Mouse (Mus musculus) CH12.LX (cell line): ENCODE data around the gene Gas2l3. TPM values are rescaled to one million over a fixed set of nuclear protein-coding genes. Genes with fewer than 3 reads are reported as not detected.

Experiments
- DNase-seq: peaks from one replicate; pipeline ENCODE4 v3.0.0-alpha.2; 2013; ENCODE audit errors: extremely low read depth
- H3K27ac ChIP-seq: 2 replicates; pipeline ENCODE4 v1.5.1; 2012; ENCODE audit warnings: low read depth, mild to moderate bottlenecking, control low read depth, moderate library complexity; ENCODE audit not compliant: insufficient read depth
- H3K27me3 ChIP-seq: replicated peaks from 2 replicates; pipeline ENCODE3; 2012; ENCODE audit warnings: inconsistent platforms
- H3K36me3 ChIP-seq, 2 experiments: replicated peaks in 1 of 2; 2 replicates each; pipeline versions ENCODE3 to v1.6.1; 2012; ENCODE audit warnings: inconsistent platforms in 1 of 2, low read length in 1 of 2, mild to moderate bottlenecking in 1 of 2, mixed read lengths in 1 of 2, moderate library complexity in 1 of 2; ENCODE audit not compliant: control insufficient read depth in 1 of 2, insufficient read depth in 1 of 2
- H3K4me1 ChIP-seq, 2 experiments: 2 replicates each; pipeline ENCODE4 v1.6.1; 2012; ENCODE audit warnings: inconsistent platforms in 1 of 2, moderate library complexity in 1 of 2; ENCODE audit not compliant: insufficient read depth in 2 of 2, control insufficient read depth in 1 of 2
- H3K4me2 ChIP-seq: 2 replicates; pipeline ENCODE4 v1.6.1; 2012; ENCODE audit warnings: low read depth, mild to moderate bottlenecking, control low read depth; ENCODE audit not compliant: poor library complexity, insufficient read depth, severe bottlenecking
- H3K4me3 ChIP-seq, 3 experiments: fragments of 150-350 bp in 1 of 3; sonication (generic) in 1 of 3; replicated peaks in 1 of 3; 2 replicates each; pipeline versions ENCODE3 to v1.5.1; 2011 to 2012; ENCODE audit warnings: low read depth in 2 of 3, low read length in 2 of 3, mild to moderate bottlenecking in 2 of 3, moderate library complexity in 2 of 3, control low read depth in 1 of 3, improper control_type of control experiment in 1 of 3, inconsistent platforms in 1 of 3, mixed read lengths in 1 of 3; ENCODE audit not compliant: poor library complexity in 1 of 3
- H3K79me2 ChIP-seq: replicated peaks from 2 replicates; pipeline ENCODE4 v1.6.1; 2012; ENCODE audit warnings: mild to moderate bottlenecking, moderate library complexity; ENCODE audit not compliant: control insufficient read depth, poor library complexity, insufficient read depth, severe bottlenecking; ENCODE audit errors: extremely low read depth
- H3K9ac ChIP-seq: 2 replicates; pipeline ENCODE4 v1.6.1; 2012; ENCODE audit warnings: low read depth, mild to moderate bottlenecking, control low read depth, moderate library complexity; ENCODE audit not compliant: insufficient read depth
- H3K9me3 ChIP-seq: replicated peaks from 2 replicates; pipeline ENCODE3; 2012; ENCODE audit warnings: low read length, inconsistent platforms, mixed read lengths
- BHLHE40 ChIP-seq: IDR thresholded peaks from 2 replicates; pipeline ENCODE4 v1.6.1; 2011; ENCODE audit warnings: mild to moderate bottlenecking, low read depth, low read length, improper control_type of control experiment
- CHD1 ChIP-seq: IDR thresholded peaks from 2 replicates; pipeline ENCODE4 v1.6.1; 2012; ENCODE audit warnings: low read depth, low read length, improper control_type of control experiment, inconsistent platforms
- CHD2 ChIP-seq: IDR thresholded peaks from 2 replicates; pipeline ENCODE4 v1.6.1; 2011; ENCODE audit warnings: low read length, improper control_type of control experiment
- CTCF ChIP-seq, 2 experiments: IDR thresholded peaks in 1 of 2; conservative IDR thresholded peaks in 1 of 2; 2 replicates each; pipeline ENCODE4 v1.5.1; 2011 to 2012; ENCODE audit warnings: low read depth in 2 of 2, low read length in 2 of 2, improper control_type of control experiment in 1 of 2, inconsistent platforms in 1 of 2, mild to moderate bottlenecking in 1 of 2, moderate library complexity in 1 of 2
- E2F4 ChIP-seq: IDR thresholded peaks from 2 replicates; pipeline ENCODE4 v1.6.1; 2011; ENCODE audit warnings: low read depth, low read length, improper control_type of control experiment; ENCODE audit not compliant: insufficient replicate concordance
- EP300 ChIP-seq: IDR thresholded peaks from 2 replicates; pipeline ENCODE4 v1.6.1; 2011; ENCODE audit warnings: low read length, improper control_type of control experiment
- GABPA ChIP-seq: IDR thresholded peaks from 2 replicates; pipeline ENCODE4 v1.6.1; 2012; ENCODE audit warnings: low read depth, low read length, improper control_type of control experiment, inconsistent platforms; ENCODE audit not compliant: insufficient replicate concordance
- IRF4 ChIP-seq: IDR thresholded peaks from 2 replicates; pipeline ENCODE4 v1.6.1; 2014; ENCODE audit warnings: low read depth, mild to moderate bottlenecking, inconsistent platforms, low read length, improper control_type of control experiment
- JUN ChIP-seq: IDR thresholded peaks from 2 replicates; pipeline ENCODE4 v1.6.1; 2011; ENCODE audit warnings: low read depth, mild to moderate bottlenecking, low read length, improper control_type of control experiment, moderate library complexity; ENCODE audit not compliant: insufficient read depth
- JUND ChIP-seq: conservative IDR thresholded peaks from 2 replicates; pipeline ENCODE4 v1.6.1; 2011; ENCODE audit warnings: low read depth, low read length, improper control_type of control experiment
- KAT2A ChIP-seq: IDR thresholded peaks from 2 replicates; pipeline ENCODE4 v1.6.1; 2012; ENCODE audit warnings: low read length, improper control_type of control experiment, inconsistent platforms; ENCODE audit not compliant: insufficient replicate concordance
- MAZ ChIP-seq: IDR thresholded peaks from 2 replicates; pipeline ENCODE4 v1.6.1; 2012; ENCODE audit warnings: low read depth, mild to moderate bottlenecking, inconsistent platforms, low read length, improper control_type of control experiment, moderate library complexity
- MXI1 ChIP-seq: IDR thresholded peaks from 2 replicates; pipeline ENCODE4 v1.6.1; 2011; ENCODE audit warnings: mild to moderate bottlenecking, low read depth, low read length, improper control_type of control experiment
- MYC ChIP-seq: IDR thresholded peaks from 2 replicates; pipeline ENCODE4 v1.6.1; 2011; ENCODE audit warnings: low read depth, mild to moderate bottlenecking, improper control_type of control experiment, low read length
- NRF1 ChIP-seq: IDR thresholded peaks from 2 replicates; pipeline ENCODE4 v1.6.1; 2014; ENCODE audit warnings: low read depth, mild to moderate bottlenecking, inconsistent platforms, low read length, improper control_type of control experiment, moderate library complexity
- PAX5 ChIP-seq: IDR thresholded peaks from 2 replicates; pipeline ENCODE4 v1.6.1; 2012; ENCODE audit warnings: low read length, inconsistent platforms, mixed read lengths
- POLR2AphosphoS2 ChIP-seq: IDR thresholded peaks from 2 replicates; pipeline ENCODE4 v1.6.1; 2011; ENCODE audit warnings: low read depth, low read length, improper control_type of control experiment
- RAD21 ChIP-seq: IDR thresholded peaks from 2 replicates; pipeline ENCODE4 v1.6.1; 2011; ENCODE audit warnings: low read depth, mild to moderate bottlenecking, low read length, improper control_type of control experiment, moderate library complexity
- SMC3 ChIP-seq: IDR thresholded peaks from 2 replicates; pipeline ENCODE4 v1.6.1; 2011; ENCODE audit warnings: low read depth, low read length, improper control_type of control experiment
- TBP ChIP-seq: conservative IDR thresholded peaks from 2 replicates; pipeline ENCODE4 v1.6.1; 2011; ENCODE audit warnings: low read depth, low read length, improper control_type of control experiment
- TCF12 ChIP-seq: IDR thresholded peaks from 2 replicates; pipeline ENCODE4 v1.6.1; 2014; ENCODE audit warnings: low read depth, mild to moderate bottlenecking, inconsistent platforms, low read length, improper control_type of control experiment
- UBTF ChIP-seq: IDR thresholded peaks from 2 replicates; pipeline ENCODE4 v1.6.1; 2012; ENCODE audit warnings: low read depth, mild to moderate bottlenecking, inconsistent platforms, low read length, improper control_type of control experiment, moderate library complexity
- ZC3H11A ChIP-seq: IDR thresholded peaks from 2 replicates; pipeline ENCODE4 v1.6.1; 2012; ENCODE audit warnings: low read depth, mild to moderate bottlenecking, inconsistent platforms, low read length, improper control_type of control experiment
- ZMIZ1 ChIP-seq: IDR thresholded peaks from 2 replicates; pipeline ENCODE4 v1.6.1; 2012; ENCODE audit warnings: low read depth, mild to moderate bottlenecking, inconsistent platforms, low read length, improper control_type of control experiment
- dilution Hi-C: fragments of 300-500 bp; cut with MboI; formaldehyde crosslinking; loops from 2 replicates; pipeline ENCODE4 v1.14.3; 2020; ENCODE audit warnings: low sequenced_read_pairs; ENCODE audit not compliant: extremely low pct_unique_long_range_greater_than_20kb, extremely low pct_ligation_motif_present
- in situ Hi-C: fragments of 300-500 bp; cut with MboI; formaldehyde crosslinking; loops from 3 replicates; pipeline ENCODE4 v1.14.3; 2019; ENCODE audit warnings: low sequenced_read_pairs, low pct_ligation_motif_present, low pct_unique_long_range_greater_than_20kb, mixed read lengths
- polyA plus RNA-seq: library from polyadenylated mRNA; unstranded; fragments of >175 nt; gene quantifications from 2 replicates; pipeline ENCODE4 v1.2.1, GENCODE M21; 2012; ENCODE audit warnings: low read depth; ENCODE audit not compliant: insufficient read length
- total RNA-seq, 2 experiments: library from RNA; depleted of rRNA; stranded (reverse); fragments of 300-350 nt in 1 of 2; fragments of >200 nt in 1 of 2; gene quantifications; 2 replicates each; pipeline ENCODE4 v1.2.3; 2012 to 2014

Gas2l3 gene
- total and polyA plus RNA-seq, 3 experiments: 7.3 to 12.2 (median 9.4) TPM

- in situ Hi-C loops: no loop called here
- DNase-seq: peak; percentile 41
- Histone ChIP-seq H3K9ac (no peak overlapping the region), H3K4me3 (no peak overlapping the region), H3K4me1 (peaks cover 5 to 30% of the 10 kb centered on the region in 2 experiments), H3K79me2 (no peaks in the 10 kb centered on the region), H3K4me2 (peak overlapping the region; percentile 61), H3K36me3 (no peaks in the 10 kb centered on the region), H3K27me3 (no peaks in the 10 kb centered on the region), H3K9me3 (no peaks in the 10 kb centered on the region), H3K27ac (no peak overlapping the region)
- TF ChIP-seq NRF1: no peak
- TF ChIP-seq UBTF: no peak
- no peak for TF ChIP-seq CTCF (conservative IDR thresholded peaks at IDR 0.05 in 1 of 2, IDR thresholded peaks at IDR 0.05 in 1 of 2; ENCODE audit: low read depth in 2 of 2, low read length in 2 of 2)
- peak; percentile 64 for TF ChIP-seq JUN
- no peak for TF ChIP-seq CHD2
- TF ChIP-seq CHD1: no peak
- TF ChIP-seq GABPA: no peak
- TF ChIP-seq MAZ: no peak
- no peak for TF ChIP-seq E2F4
- TF ChIP-seq POLR2AphosphoS2: no peak
- TF ChIP-seq TBP: no peak
- no peak for TF ChIP-seq MXI1
- TF ChIP-seq ZMIZ1: no peak
- no peak for TF ChIP-seq TCF12
- peak; percentile 55; the same call in 1 of the 2 replicates for TF ChIP-seq EP300
- TF ChIP-seq KAT2A: no peak
- peak; percentile 70; the same call in 1 of the 2 replicates for TF ChIP-seq JUND
- dilution Hi-C loops: no loop called here
Observed at GRCm38 (mm10) chr10:89386461-89386860, 57.3 kb downstream of the Gas2l3 start.

GRCm38 (mm10) chr10:89383462-89383861, 60.3 kb downstream of the Gas2l3 start:
- Histone ChIP-seq H3K9ac (no peak overlapping the region), H3K4me3 (no peak overlapping the region), H3K79me2 (no peaks in the 10 kb centered on the region), H3K4me2 (no peak overlapping the region), H3K27me3 (no peaks in the 10 kb centered on the region), H3K9me3 (no peaks in the 10 kb centered on the region), H3K36me3 (no peaks in the 10 kb centered on the region), H3K27ac (no peak overlapping the region), H3K4me1 (peaks cover 5 to 31% of the 10 kb centered on the region in 2 experiments)
- dilution Hi-C loops (no loop called here), in situ Hi-C loops (no loop called here)
- DNase-seq: peak; percentile 86
- TF ChIP-seq RAD21 (peak; percentile 57), SMC3 (peak; percentile 87), UBTF (no peak), MXI1 (no peak), BHLHE40 (no peak; the same call in 1 of the 2 replicates), IRF4 (no peak), CTCF (conservative IDR thresholded peaks at IDR 0.05 in 1 of 2, IDR thresholded peaks at IDR 0.05 in 1 of 2; ENCODE audit: low read depth in 2 of 2, low read length in 2 of 2) (peak; percentile 87 to 89), ZC3H11A (no peak; the same call in 1 of the 2 replicates), MAZ (no peak), PAX5 (no peak), MYC (0 out of 2 replicates have a peak, but pooled peaks have one; percentile 13)
